Mouse (Mus musculus) liver, adult (tissue): ENCODE data around the gene Nr2e1.

ENCODE experiments used
- GATA4 ChIP-seq: IDR thresholded peaks from 2 replicates; pipeline ENCODE4 v1.6.1; 2014; ENCODE audit warnings: mild to moderate bottlenecking, low read length; ENCODE audit not compliant: insufficient replicate concordance

The Nr2e1 gene

DNA sequence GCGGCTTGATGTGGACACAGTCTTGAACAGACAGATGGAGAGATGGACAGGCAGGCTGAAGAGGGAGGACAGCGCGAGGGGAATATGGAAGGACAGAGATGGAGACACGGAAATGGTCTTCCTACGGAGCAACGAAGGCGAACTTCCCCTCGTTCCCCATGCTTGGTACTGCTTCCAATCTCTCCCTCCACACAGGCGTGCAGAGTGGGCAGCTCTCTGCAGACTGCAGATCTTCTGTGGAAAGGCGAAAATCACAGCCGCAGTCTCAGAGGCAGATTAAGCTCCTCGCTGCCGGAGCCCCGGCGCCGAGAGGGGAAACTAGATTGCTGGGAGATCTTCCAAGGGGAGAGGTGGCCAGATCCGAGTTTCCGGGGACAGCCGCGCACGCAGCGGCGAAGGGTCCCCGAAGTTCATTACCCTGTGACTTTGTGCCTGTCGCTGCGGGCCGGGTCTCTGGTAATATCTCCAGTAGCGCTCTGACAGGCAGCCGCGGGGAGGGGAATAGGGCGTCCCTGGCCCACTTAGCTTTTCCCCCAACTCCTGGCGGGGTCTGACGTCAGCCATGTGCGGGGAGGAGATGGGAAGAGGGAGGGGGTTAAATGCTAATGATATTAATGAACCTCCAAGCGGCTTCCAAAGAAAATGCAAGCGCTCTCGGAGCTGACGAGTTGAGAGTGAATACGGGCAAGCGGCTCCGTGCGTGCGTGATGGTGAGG is at the start of gene Nr2e1, which contains the start of gene Ostm1:
Nr2e1 (minus strand) TSS at position 476 of the 716 bp plus-strand sequence.
Ostm1 (plus strand) TSS at position 666 of the 716 bp plus-strand sequence.
- no peak for TF ChIP-seq GATA4

DNA sequence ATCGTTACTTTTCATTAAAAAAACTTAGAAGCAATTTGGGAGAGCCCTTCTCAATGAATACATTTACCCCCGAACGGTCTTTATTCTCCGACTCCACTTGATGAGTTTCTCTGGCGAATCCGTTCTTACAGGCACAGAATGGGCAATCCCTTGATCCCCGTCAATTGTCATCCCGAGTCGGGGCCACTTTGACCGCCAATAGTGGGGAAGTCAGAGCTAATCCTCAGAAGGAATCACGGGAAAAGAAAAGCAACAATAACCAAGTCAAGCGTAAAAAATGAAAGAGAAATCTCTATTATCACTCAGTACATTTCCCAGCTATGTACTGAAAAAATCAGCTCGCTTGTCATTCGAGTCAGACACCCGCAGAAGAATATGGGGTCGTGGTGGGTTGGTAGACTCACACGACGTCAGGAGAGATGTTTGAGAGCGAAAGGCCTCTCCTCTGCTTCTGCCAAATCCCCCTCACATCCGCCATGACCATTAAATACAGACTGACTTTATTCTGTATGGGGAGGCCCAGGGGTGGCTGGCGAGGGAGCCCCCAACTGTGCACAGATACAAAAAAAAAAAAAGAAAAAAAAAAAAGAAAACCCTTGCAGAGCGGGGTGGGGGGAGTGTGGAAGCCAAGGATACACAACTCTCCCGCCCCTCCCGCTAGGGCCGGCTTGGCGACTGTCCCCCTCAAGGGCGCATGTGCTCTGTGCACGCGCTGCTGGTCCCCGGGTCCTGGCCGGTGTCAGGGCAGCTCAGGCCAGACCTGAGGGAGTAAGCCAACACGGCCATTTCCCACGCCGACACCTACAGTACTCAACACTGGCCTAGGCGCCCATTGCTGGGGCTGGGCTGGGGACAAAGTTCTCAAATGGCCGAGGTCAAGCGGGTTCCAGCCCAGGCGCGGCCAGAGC is 49.3 kb upstream of the Nr2e1 start:
- no peak for TF ChIP-seq GATA4

DNA sequence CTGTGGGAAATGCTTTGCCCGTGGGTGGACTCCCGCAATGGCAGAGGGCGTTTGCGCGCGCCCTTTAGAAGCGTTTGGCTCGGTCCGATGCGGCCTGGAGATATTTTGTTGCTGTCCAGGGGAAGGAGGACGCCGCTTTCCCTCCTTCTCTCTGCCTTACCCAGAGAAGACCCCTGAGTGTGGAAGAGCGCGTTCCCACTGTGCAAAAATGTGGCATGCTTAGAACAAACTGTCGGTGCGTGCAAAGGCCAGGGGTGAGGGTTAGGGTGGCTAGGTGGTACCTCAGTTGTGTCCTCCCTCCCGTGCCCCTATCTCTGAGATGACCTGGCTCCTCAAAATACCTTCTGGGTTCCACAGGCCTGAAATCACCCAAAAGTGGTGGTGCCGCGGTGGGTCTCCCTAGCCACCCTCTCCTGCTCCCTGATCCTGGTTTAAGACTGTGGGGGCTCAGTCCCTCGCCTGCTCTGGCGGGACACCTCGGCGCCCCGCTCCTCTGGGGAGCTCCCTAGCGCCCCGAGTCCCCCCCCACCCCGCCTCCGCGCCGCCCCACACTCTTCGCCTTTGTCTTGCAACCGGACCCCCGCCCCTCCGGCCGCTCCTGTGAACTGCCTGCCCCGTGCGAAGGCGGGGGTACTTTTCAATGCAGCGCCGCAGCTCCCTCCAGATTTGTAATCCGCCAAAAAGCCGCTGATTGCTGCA is 48.5 kb upstream of the Nr2e1 start:
- TF ChIP-seq GATA4 = no peak

DNA sequence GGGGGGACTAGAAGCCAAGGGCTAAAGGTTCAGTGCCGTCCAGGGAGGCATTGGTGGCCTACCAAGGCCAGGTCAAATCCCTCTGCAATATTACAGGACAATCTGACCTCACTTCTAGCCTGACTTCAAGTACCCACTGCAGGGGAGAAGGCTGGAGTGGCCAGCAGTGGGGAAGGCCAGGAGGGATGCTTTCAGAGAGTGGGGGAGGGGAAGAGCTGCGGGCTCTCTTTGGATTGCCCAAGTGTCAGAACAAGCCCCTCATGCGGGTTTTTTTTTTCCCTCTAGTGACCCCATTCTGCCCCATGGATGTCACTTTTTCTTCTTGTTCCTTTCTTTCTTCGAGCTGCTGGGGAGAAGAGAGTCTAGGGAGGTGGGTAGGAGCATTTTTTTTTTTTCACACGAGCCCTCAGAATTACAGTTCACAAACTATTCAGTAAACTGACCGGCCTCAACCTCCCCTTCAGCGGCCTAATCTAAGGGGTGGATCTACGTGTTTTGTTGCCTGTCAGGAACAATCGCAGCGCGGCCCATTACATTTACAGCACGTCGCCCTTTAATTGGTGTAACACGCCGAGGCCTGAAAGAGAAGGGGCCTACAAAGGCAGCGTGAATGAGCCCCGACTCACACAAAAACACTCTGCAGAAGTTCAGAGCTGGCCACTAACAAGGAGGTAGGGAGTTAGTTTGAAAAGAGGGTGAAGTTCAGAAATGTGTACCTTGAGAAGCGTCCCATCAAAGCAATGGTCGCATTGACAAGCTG is 47.3 kb upstream of the Nr2e1 start:
- TF ChIP-seq GATA4 = no peak

DNA sequence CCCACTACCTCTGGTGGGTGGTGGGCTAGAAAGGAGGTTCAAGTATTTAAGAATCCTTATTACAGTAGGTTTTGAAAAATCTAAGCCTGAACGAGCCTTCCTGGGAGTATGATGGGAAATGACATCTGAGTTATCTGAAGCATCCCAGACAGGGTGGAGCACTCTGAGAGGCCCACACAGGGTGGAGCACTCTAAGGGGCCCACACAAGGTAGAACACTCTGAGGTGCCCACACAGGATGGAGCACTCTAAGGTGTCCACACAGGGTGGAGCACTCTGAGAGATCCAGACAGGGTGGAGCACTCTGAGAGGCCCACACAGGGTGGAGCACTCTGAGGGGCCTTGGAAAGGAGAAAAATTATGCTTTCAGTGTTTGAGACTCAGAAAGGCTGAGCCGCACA is 42.5 kb upstream of the Nr2e1 start:
- TF ChIP-seq GATA4 = no peak

DNA sequence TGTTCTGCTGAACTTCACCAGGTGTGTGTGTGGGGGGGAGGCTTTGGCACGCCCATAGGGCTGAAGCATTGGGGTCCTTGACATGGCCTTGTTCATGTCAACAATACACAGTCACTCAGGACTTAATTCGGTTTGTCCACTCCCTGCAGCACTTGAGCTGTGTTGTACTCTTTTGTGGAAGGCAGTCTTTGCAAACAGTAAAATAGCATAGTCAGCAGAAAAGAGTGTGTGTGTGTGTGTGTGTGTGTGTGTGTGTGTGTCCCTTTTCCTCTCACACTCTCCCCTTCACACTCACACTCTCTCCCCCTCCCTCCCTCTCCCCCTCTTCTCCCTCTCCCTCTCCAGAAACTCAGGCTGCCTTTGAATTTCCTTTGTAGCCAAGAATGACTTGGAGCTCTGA is 34.9 kb upstream of the Nr2e1 start:
- TF ChIP-seq GATA4 = no peak

DNA sequence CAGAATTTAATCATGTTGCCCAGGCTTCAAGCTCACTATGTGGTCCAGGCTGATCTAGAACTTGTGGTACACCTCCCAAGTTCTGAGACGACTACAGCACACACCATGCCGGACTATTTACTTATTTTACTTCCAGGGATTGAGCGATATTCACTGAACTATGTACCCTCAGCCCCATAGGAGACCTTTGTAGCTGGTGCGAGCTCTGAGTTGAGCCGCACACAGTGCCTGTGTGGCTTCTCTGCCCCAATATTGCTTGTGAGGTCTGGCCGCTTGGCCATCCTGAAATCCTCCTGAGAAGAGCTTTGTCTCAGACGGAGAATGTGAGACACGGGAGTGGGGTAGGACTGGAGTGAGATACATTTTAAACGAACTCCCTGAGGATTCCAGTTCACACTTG is 31.3 kb upstream of the Nr2e1 start:
- TF ChIP-seq GATA4 = no peak

DNA sequence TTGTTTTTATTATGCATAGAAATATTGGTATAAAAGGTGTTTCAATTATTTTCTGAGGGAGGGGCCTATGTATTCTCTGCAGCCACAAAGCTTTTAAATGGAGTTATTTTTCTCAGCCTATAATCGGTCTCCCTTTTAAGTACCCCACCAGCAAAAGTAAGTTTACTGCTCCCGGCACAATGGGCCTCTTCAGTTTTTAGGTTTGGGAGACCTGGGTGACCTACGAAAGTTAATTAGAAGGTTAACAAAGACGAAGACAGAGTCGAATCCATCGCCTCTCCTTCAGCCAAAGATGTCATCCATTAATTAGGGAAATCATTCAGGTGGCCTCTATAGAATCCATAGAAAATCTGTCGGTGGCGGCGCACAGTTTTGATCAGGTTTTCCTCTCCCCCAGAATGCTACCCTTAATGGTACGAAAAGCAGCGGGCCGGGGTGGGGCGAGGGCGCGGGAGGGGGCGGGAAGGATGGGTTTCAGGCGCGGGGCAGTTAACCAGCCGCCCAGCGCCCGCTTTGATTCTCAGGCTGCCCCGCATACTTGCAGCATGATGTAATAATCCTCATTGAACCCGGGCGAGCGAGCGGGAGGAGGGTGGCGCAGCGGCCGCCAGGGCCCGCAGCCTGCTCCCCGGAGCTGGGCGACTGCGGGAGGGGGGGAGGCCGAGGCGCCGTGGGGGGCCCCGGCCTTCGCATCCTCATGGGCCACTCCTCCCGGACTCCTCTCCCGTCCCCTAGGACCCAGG is 30.4 kb upstream of the Nr2e1 start:
- TF ChIP-seq GATA4 = no peak

DNA sequence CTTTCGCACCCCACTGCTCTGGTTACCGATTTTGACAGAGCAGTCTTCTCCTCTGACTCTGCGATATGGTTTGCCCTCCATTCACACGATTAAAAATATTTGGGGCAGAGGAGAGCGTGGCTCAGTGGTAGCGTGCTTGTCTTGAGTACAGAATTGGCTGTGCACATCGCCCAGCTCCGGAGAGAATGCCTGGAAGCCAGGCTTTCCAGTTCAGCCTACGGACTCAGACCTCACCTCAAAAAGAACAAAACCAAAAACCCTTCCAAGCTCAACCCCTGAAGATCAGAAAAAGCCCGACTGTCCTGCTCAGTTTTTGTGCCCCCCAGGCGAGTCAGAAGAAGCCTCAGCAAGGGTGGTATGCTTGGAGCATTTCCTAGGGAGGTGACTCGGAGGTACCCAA is 29.6 kb upstream of the Nr2e1 start:
- no peak for TF ChIP-seq GATA4

DNA sequence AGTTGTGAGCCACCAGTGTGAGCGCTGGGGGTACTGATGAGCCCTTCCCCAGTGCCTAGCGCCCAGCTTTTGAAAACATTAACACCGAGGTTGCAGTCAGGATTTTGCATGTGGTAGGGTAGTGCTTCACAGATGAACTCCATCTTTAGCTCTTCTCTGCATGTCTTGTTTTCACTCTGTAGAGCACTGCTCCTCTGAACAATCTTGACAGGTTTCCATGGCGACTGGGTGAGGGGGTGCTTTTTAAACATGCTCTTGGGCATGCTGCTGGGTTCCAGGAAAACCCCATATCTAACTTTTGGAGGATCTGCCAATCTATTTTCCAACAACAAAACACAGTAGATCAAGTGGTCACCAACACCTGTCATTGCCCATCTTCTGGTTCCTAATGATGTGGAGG is 23.3 kb upstream of the Nr2e1 start:
- no peak for TF ChIP-seq GATA4

DNA sequence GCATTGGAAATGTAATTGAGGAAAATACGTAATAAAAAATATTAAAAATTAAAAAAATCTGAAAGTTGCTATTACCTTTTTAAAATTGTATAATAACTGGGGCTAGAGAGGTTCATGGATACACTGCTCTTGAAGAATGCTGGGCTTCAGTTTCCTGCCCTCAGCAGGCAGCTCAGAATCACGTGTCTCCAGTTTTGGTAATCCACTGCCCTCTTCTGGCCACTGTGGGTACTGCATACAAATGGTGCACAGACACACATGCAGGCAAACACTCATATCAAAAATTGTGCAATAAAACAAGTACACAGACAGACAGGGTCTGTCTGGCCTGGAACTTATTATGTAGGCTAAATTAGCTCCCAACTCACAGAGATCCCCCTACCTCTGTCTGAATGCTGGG is 21.4 kb upstream of the Nr2e1 start:
- no peak for TF ChIP-seq GATA4

DNA sequence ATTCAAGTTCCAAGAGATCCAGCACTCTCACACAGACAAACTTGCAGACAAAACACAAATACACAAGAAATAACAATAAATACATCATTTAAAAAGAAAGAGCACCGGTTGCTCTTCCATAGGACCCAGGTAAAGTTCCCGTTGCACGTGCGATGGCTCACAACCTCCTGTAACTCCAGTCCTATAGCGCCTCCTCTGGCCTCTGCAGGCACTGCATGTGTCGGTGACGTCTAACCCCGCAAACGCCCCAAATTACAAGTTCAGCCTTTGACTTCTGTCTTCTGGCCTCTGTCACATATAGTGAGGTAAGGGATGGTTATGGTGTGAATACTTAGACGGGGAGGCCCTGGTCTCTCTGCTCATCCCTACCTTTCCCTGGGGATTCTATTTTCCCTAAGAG is 18.1 kb upstream of the Nr2e1 start:
- no peak for TF ChIP-seq GATA4

DNA sequence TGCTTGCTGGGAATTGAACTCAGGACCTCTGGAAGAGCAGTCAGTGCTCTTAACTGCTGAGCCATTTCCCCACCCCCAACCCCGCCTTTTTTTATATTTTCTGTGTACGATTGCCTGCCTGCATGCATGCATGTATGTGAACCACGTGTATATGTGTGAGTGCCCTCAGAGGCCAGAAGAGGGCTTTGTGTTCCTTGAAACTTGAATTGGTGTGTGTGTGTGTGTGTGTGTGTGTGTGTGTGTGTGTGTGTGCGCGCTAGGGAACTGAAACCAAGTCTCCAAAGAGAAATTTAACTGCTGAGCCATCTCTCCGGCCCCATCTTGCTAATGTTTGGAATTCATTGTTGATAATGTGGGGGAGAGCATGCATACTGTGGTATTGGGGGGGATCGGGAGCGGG is 15.2 kb upstream of the Nr2e1 start:
- TF ChIP-seq GATA4 = no peak

DNA sequence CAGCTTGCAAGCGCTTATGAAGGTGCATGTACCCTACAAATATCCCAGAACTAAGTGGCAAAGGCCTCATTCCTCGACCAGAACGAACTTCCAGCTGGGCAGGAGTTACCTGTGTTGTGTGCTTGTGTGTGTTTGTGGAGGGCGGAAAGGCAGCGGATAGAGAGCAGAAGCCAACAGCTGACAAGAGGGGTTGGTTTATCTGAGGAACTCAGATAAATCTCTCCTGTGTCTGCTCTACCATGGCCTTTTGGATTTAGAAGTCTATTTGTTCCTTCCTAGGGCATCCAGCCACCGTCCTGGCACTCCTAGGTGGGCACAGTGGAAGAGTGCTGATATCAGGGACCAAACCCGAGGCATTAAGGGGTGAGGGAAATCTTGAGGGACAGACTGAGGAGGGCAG is 9.8 kb upstream of the Nr2e1 start:
- TF ChIP-seq GATA4 = no peak
